Mouse (Mus musculus): Measurements from ENCODE around the gene Ephb2.

Ephb2 gene

GRCm38 (mm10) chr4:136836387-136836931, 671 bp upstream of the Ephb2 start:
- no peak for DNase-seq (ENCODE audit: low spot score)

- DNase-seq (ENCODE audit: low spot score): peak; percentile 15
Measured at GRCm38 (mm10) chr4:136834815-136835620, 770 bp downstream of the Ephb2 start.

GRCm38 (mm10) chr4:136834439-136834814, 1.4 kb downstream of the Ephb2 start:
- DNase-seq (ENCODE audit: low spot score): no peak

GRCm38 (mm10) chr4:136833619-136834351, 2.0 kb downstream of the Ephb2 start:
- no peak for DNase-seq (ENCODE audit: low spot score)

GRCm38 (mm10) chr4:136832559-136833232, 3.1 kb downstream of the Ephb2 start:
- no peak for DNase-seq (ENCODE audit: low spot score)

GRCm38 (mm10) chr4:136830272-136830823, 5.4 kb downstream of the Ephb2 start:
- no peak for DNase-seq (ENCODE audit: low spot score)

GRCm38 (mm10) chr4:136829837-136830236, 6.0 kb downstream of the Ephb2 start:
- no peak for DNase-seq (ENCODE audit: low spot score)

- DNase-seq (ENCODE audit: low spot score): no peak
Measured at GRCm38 (mm10) chr4:136828664-136829569, 6.9 kb downstream of the Ephb2 start.

GRCm38 (mm10) chr4:136824935-136825552, 10.7 kb downstream of the Ephb2 start:
- no peak for DNase-seq (ENCODE audit: low spot score)

- no peak for DNase-seq (ENCODE audit: low spot score)
Measured at GRCm38 (mm10) chr4:136820069-136820522, 15.7 kb downstream of the Ephb2 start.

- DNase-seq (ENCODE audit: low spot score): peak; percentile 65
Measured at GRCm38 (mm10) chr4:136816701-136817100, 19.1 kb downstream of the Ephb2 start.

GRCm38 (mm10) chr4:136815364-136815763, 20.4 kb downstream of the Ephb2 start:
- DNase-seq (ENCODE audit: low spot score): peak; percentile 13

GRCm38 (mm10) chr4:136812543-136812942, 23.2 kb downstream of the Ephb2 start:
- DNase-seq (ENCODE audit: low spot score): no peak

GRCm38 (mm10) chr4:136811596-136811995, 24.2 kb downstream of the Ephb2 start:
- DNase-seq (ENCODE audit: low spot score): no peak

- DNase-seq (ENCODE audit: low spot score): no peak
Measured at GRCm38 (mm10) chr4:136808478-136808877, 27.3 kb downstream of the Ephb2 start.

GRCm38 (mm10) chr4:136807448-136808009, 28.3 kb downstream of the Ephb2 start:
- no peak for DNase-seq (ENCODE audit: low spot score)

- DNase-seq (ENCODE audit: low spot score): no peak
Measured at GRCm38 (mm10) chr4:136806254-136806653, 29.5 kb downstream of the Ephb2 start.

GRCm38 (mm10) chr4:136804343-136804742, 31.4 kb downstream of the Ephb2 start:
- no peak for DNase-seq (ENCODE audit: low spot score)

GRCm38 (mm10) chr4:136802446-136802845, 33.3 kb downstream of the Ephb2 start:
- no peak for DNase-seq (ENCODE audit: low spot score)

- DNase-seq (ENCODE audit: low spot score): no peak
Measured at GRCm38 (mm10) chr4:136801944-136802343, 33.8 kb downstream of the Ephb2 start.
